Mouse (Mus musculus) hindbrain, embryonic 15.5 days (tissue): Measurements from ENCODE around the gene Hepacam. TPM values are rescaled to one million over a fixed set of nuclear protein-coding genes. Genes with fewer than 3 reads are reported as not detected.

Source experiments
- ATAC-seq: fragments of 200-750 bp; cut with Nextera tagmentation; 2 replicates; pipeline ENCODE4 v1.8.0; 2017; ENCODE audit warnings: low read depth, moderate number of reproducible peaks, moderate TSS enrichment; ENCODE audit not compliant: low FRiP score
- H3K27ac ChIP-seq: fragments of 300-500 bp; sonication (generic); replicated peaks from 2 replicates; pipeline ENCODE4 v1.5.1; 2015; ENCODE audit warnings: mild to moderate bottlenecking, inconsistent platforms
- H3K27me3 ChIP-seq: fragments of 300-500 bp; sonication (generic); 2 replicates; pipeline ENCODE4 v1.6.1; 2015; ENCODE audit warnings: control low read depth, inconsistent platforms
- H3K36me3 ChIP-seq: fragments of 300-500 bp; sonication (generic); 2 replicates; pipeline ENCODE4 v1.6.1; 2015; ENCODE audit warnings: control low read depth, inconsistent platforms
- H3K4me1 ChIP-seq: fragments of 300-500 bp; sonication (generic); replicated peaks from 2 replicates; pipeline ENCODE4 v1.6.1; 2015; ENCODE audit warnings: control low read depth, inconsistent platforms
- H3K4me2 ChIP-seq: fragments of 300-500 bp; sonication (generic); 2 replicates; pipeline ENCODE4 v1.6.1; 2015; ENCODE audit warnings: moderate library complexity, mild to moderate bottlenecking, inconsistent platforms
- H3K4me3 ChIP-seq: fragments of 300-500 bp; sonication (generic); 2 replicates; pipeline ENCODE4 v1.5.1; 2015; ENCODE audit warnings: mild to moderate bottlenecking, inconsistent platforms
- H3K9ac ChIP-seq: fragments of 300-500 bp; sonication (generic); 2 replicates; pipeline ENCODE4 v1.6.1; 2015; ENCODE audit warnings: inconsistent platforms
- H3K9me3 ChIP-seq: fragments of 300-500 bp; sonication (generic); 2 replicates; pipeline ENCODE4 v1.6.1; 2016; ENCODE audit warnings: control low read depth, inconsistent platforms
- WGBS: fragments of 180-500 bp; shearing (Covaris S2); methylation state at CpG from one replicate; pipeline ENCODE4 v1.1.7; 2015; 5-methylcytosine and 5-hydroxymethylcytosine counted together
- polyA plus RNA-seq: library from polyadenylated mRNA; unstranded; fragments of >200 nt; fragmentation: Nextera tagmentation; extraction: Ambion mirVana; gene quantifications from 2 replicates; pipeline ENCODE4 v1.2.1, GENCODE M21; 2015

The Hepacam gene
- polyA plus RNA-seq: 24.9 and 28.7 TPM in 2 replicates

GRCm38 (mm10) chr9:37367301-37368080 lies at the start of gene Hepacam:
TSS of gene Hepacam (plus strand) at chr9:37367351.
- peak within 1 kb of the TSS; percentile 26 for H3K4me2 ChIP-seq
- 77% methylated on average over 17 of the region's 17 CpGs for WGBS
- peak; percentile 88 for ATAC-seq
- H3K27me3 ChIP-seq: no peaks in the 10 kb centered on the region
- H3K4me3 ChIP-seq: peak within 1 kb of the TSS; percentile 26
- no peak within 1 kb of the TSS for H3K9ac ChIP-seq
- H3K27ac ChIP-seq: peak within 1 kb of the TSS; percentile 84
- H3K9me3 ChIP-seq: no peaks in the 10 kb centered on the region
- no peaks in the 10 kb centered on the region for H3K36me3 ChIP-seq
- no peaks in the 10 kb centered on the region; the same call in 1 of the 2 replicates for H3K4me1 ChIP-seq

GRCm38 (mm10) chr9:37329456-37329855 lies 37.7 kb upstream of the Hepacam start:
- ATAC-seq: no peak
- H3K9ac ChIP-seq: no peak overlapping the region
- H3K4me2 ChIP-seq: no peak overlapping the region
- H3K27ac ChIP-seq: no peak overlapping the region
- no peaks in the 10 kb centered on the region for H3K27me3 ChIP-seq
- no peak overlapping the region for H3K4me3 ChIP-seq
- H3K4me1 ChIP-seq: no peaks in the 10 kb centered on the region
- 37% methylated on average over 3 of the region's 3 CpGs for WGBS
- H3K36me3 ChIP-seq: no peaks in the 10 kb centered on the region
- no peaks in the 10 kb centered on the region for H3K9me3 ChIP-seq

DNA sequence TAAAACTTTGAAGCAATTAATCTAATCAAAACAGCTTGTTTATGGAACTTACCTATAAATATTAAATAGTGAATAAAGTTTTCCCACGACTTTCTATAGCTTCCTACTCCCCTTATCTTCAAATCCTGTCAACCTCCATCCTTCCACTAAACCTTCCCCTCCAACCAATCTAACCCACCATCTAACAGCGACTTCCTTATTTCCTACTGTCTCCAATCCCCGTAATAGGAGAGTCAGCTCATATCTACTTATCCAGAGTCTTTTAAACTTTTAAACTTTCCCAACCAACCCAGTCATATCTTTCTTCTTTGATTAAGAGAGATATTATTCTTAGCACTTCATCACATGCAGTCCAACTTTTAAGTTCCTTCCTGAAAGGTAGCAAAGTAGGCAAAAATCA lies 21.7 kb upstream of the Hepacam start:
- H3K4me1 ChIP-seq: peaks cover 17% of the 10 kb centered on the region
- H3K27me3 ChIP-seq: no peaks in the 10 kb centered on the region
- H3K9me3 ChIP-seq: no peaks in the 10 kb centered on the region
- H3K36me3 ChIP-seq: no peaks in the 10 kb centered on the region; the same call in 1 of the 2 replicates
- no peak overlapping the region for H3K9ac ChIP-seq
- H3K27ac ChIP-seq: no peak overlapping the region
- 87% methylated on average over 3 of the region's 3 CpGs for WGBS
- H3K4me2 ChIP-seq: no peak overlapping the region
- no peak overlapping the region for H3K4me3 ChIP-seq
- no peak for ATAC-seq

DNA sequence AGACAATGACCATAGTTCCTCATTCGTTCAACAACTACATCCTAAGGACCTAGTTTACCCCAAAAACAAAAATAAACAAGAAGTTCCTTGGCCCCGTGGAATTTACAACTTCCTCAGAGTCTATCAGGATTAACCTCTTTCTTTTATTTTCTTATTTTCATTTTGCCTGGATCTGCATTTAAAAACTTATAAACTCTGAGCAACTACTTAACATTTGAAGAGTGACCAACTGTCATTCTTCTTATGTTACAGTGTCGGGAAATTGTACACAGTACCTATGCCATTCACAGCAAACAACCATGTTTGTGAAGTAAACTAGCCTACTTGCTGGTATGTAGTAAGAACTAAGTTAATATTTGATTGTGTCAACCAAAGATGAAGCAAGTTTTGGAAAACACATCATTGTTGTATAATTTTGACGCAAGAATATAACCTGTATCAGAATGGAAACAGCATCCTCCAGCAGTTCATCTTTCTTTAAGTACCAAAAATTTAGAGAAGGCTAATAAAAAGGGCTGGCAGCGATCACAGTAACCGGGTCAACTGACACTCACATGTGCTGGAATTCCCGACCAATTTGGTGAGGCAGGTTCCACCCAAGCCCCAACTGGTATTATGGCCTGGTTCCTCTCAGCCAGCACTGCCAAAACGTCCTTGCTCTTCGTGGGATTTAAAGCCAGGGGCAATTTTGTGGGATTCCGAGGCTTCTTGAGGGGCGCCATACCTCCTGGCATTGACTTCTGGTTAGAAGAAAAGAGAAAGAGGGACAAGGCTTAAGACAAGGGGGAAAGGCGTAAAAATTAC lies 19.8 kb upstream of the Hepacam start:
- no peak; the same call in 1 of the 2 replicates for ATAC-seq
- WGBS: 25% methylated on average over 12 of the region's 12 CpGs
- Histone ChIP-seq H3K36me3 (no peaks in the 10 kb centered on the region), H3K4me3 (peak overlapping the region; percentile 77), H3K27me3 (no peaks in the 10 kb centered on the region), H3K4me2 (peak overlapping the region; percentile 62), H3K9ac (peak overlapping the region; percentile 70), H3K4me1 (peaks cover 17% of the 10 kb centered on the region), H3K27ac (peak overlapping the region; percentile 82), H3K9me3 (no peaks in the 10 kb centered on the region)

GRCm38 (mm10) chr9:37347988-37348642 lies 19.0 kb upstream of the Hepacam start, which contains the start of gene Ccdc15:
TSS of gene Ccdc15 (minus strand) at chr9:37348432.
- no peaks in the 10 kb centered on the region for H3K9me3 ChIP-seq
- peak within 1 kb of the TSS; percentile 70 for H3K9ac ChIP-seq
- H3K27me3 ChIP-seq: no peaks in the 10 kb centered on the region
- peaks cover 17% of the 10 kb centered on the region for H3K4me1 ChIP-seq
- H3K27ac ChIP-seq: peak within 1 kb of the TSS; percentile 82
- peak; percentile 99 for ATAC-seq
- WGBS: 0% methylated on average over 41 of the region's 41 CpGs
- peak within 1 kb of the TSS; percentile 77 for H3K4me3 ChIP-seq
- H3K4me2 ChIP-seq: peak within 1 kb of the TSS; percentile 62
- H3K36me3 ChIP-seq: no peaks in the 10 kb centered on the region

DNA sequence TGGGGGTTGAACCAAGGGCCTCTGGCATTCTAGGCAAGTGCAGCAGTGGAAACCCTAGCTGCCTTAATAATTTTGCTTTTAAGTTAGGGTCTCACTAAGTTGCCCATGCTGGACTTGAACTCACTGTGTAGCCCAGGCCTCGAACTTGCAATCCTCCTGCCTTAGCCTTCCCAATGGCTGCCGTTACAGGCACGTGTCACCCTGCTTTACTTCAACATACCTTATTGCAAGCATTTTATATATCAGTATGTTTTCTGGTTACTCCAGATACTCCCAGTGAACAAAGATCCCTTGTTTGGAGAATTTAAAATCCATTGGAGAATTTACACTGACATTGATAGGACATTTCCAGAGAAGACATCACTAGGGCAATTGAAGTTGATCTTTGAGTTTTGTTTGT lies 18.1 kb upstream of the Hepacam start:
- ATAC-seq: no peak
- peak overlapping the region; percentile 62 for H3K4me2 ChIP-seq
- H3K9me3 ChIP-seq: no peaks in the 10 kb centered on the region
- H3K27ac ChIP-seq: no peak overlapping the region
- 94% methylated on average over 3 of the region's 3 CpGs for WGBS
- H3K27me3 ChIP-seq: no peaks in the 10 kb centered on the region
- peaks cover 17% of the 10 kb centered on the region for H3K4me1 ChIP-seq
- peak overlapping the region; percentile 77 for H3K4me3 ChIP-seq
- H3K36me3 ChIP-seq: no peaks in the 10 kb centered on the region
- H3K9ac ChIP-seq: peak overlapping the region; percentile 70

DNA sequence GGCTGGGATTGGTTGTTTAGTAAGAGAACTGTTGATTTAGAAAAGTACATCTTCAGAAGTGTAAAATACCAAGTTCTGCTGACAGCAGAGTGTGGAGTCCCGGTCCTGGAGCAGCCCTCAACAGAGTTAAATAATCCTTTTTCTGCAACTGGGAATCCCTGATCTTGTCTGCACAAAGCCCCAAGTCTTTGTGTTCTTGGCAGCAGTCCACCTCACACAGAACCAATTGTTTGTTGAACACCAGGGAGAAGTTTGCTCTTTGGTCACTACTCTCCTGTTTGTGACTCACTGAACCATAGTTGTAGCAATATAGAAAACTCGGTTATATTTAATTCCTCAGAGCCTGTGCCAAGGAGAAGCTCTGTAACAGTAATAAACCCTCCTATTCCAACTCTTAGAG lies 15.9 kb upstream of the Hepacam start:
- H3K27ac ChIP-seq: 0 out of 2 replicates have a peak overlapping the region, but pooled peaks have one; percentile 8
- H3K9me3 ChIP-seq: no peaks in the 10 kb centered on the region
- ATAC-seq: no peak
- no peaks in the 10 kb centered on the region for H3K36me3 ChIP-seq
- no peak overlapping the region for H3K4me3 ChIP-seq
- no peaks in the 10 kb centered on the region for H3K27me3 ChIP-seq
- WGBS: 44% methylated on average over 2 of the region's 2 CpGs
- peaks cover 17% of the 10 kb centered on the region for H3K4me1 ChIP-seq
- H3K4me2 ChIP-seq: no peak overlapping the region
- H3K9ac ChIP-seq: no peak overlapping the region

GRCm38 (mm10) chr9:37354485-37354884 lies 12.7 kb upstream of the Hepacam start:
- Histone ChIP-seq H3K27ac (no peak overlapping the region), H3K36me3 (no peaks in the 10 kb centered on the region), H3K4me3 (no peak overlapping the region), H3K4me2 (no peak overlapping the region), H3K4me1 (peaks cover 3% of the 10 kb centered on the region; the same call in 1 of the 2 replicates), H3K9ac (no peak overlapping the region), H3K27me3 (no peaks in the 10 kb centered on the region), H3K9me3 (no peaks in the 10 kb centered on the region)
- no peak for ATAC-seq
- 85% methylated on average over 1 of the region's 1 CpGs for WGBS

- Histone ChIP-seq H3K27ac (peak overlapping the region; percentile 82), H3K4me1 (0 out of 2 replicates have a peak, but pooled peaks cover 4% of the 10 kb centered on the region), H3K27me3 (no peaks in the 10 kb centered on the region), H3K4me2 (no peak overlapping the region), H3K36me3 (no peaks in the 10 kb centered on the region), H3K4me3 (no peak overlapping the region), H3K9me3 (no peaks in the 10 kb centered on the region), H3K9ac (no peak overlapping the region)
- 27% methylated on average over 7 of the region's 7 CpGs for WGBS
- peak; percentile 81 for ATAC-seq
These were observed 8.3 kb upstream of the Hepacam start for GRCm38 (mm10) chr9:37358713-37359330.

GRCm38 (mm10) chr9:37359331-37360220 lies 7.6 kb upstream of the Hepacam start:
- H3K36me3 ChIP-seq: no peaks in the 10 kb centered on the region
- no peak overlapping the region for H3K9ac ChIP-seq
- H3K27me3 ChIP-seq: no peaks in the 10 kb centered on the region
- H3K4me3 ChIP-seq: no peak overlapping the region
- 0 out of 2 replicates have a peak, but pooled peaks cover 4% of the 10 kb centered on the region for H3K4me1 ChIP-seq
- H3K9me3 ChIP-seq: no peaks in the 10 kb centered on the region
- 15% methylated on average over 6 of the region's 6 CpGs for WGBS
- H3K4me2 ChIP-seq: peak overlapping the region; percentile 7; the same call in 1 of the 2 replicates
- peak overlapping the region; percentile 82 for H3K27ac ChIP-seq
- ATAC-seq: peak; percentile 89
